Comparison of ENCODE assay signal across 30 mouse cellular contexts in the genomic region with DNA sequence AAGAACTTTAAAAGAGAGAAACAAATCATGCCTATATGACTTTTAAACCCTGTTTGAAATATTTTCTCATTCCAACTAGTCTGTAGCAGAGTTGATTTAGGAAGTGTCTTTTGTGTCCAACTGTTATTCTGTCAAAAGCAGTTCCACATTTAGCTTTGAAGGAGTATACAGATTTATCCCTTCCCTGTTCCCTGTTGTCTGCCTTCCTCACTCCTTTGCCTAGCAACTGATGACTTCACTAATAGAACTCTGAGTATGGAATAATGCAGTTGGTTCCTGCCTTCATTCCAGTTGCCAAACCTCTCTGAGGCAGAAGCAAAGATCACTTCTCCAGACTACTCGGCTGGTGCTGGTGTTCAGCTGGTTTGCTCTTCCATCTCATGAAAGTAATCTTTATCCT. TPM values are rescaled to one million over a fixed set of nuclear protein-coding genes. Genes with fewer than 3 reads are reported as not detected.
A peak's percentile ranks its signal among the peaks of the same experiment; 100 is the strongest.
DNase-seq lines count a peak whose midpoint lies in the region; ATAC-seq and TF ChIP-seq lines count a peak whose summit lies in the region.
"Had no signal": no experiment of that assay in that cellular context is flagged by ENCODE, and none has a peak within 500 bp of the region (broad histone marks: within the 10 kb centered on the region; RNA-seq: fewer than 3 reads in every experiment).

Prr32 (plus strand) TSS at position 301 of the 400 bp plus-strand sequence.

- H3K4me3 ChIP-seq in hindbrain, embryonic 14.5 days (replicated peaks; ENCODE audit: low read length) = no peak within 1 kb of the TSS
- no peak within 1 kb of the TSS for H3K4me3 ChIP-seq in hindbrain, embryonic 10.5 days
- H3K4me3 ChIP-seq in limb, embryonic 14.5 days (replicated peaks; ENCODE audit: low read length) = no peak within 1 kb of the TSS
- H3K4me3 ChIP-seq: heart, embryonic 13.5 days; liver, embryonic 15.5 days; stomach, embryonic 15.5 days had no signal

- no peaks in the 10 kb centered on the region for H3K9me3 ChIP-seq in hindbrain, embryonic 14.5 days (ENCODE audit: control insufficient read depth, low read length)
- H3K9me3 ChIP-seq in hindbrain, embryonic 10.5 days = no peaks in the 10 kb centered on the region
- no peaks in the 10 kb centered on the region for H3K9me3 ChIP-seq in limb, embryonic 14.5 days (ENCODE audit: control insufficient read depth, low read length)
- H3K9me3 ChIP-seq: heart, embryonic 13.5 days; liver, embryonic 15.5 days; stomach, embryonic 15.5 days had no signal

- H3K36me3 ChIP-seq in hindbrain, embryonic 14.5 days (replicated peaks; ENCODE audit: control insufficient read depth, insufficient read depth) = no peaks in the 10 kb centered on the region
- no peaks in the 10 kb centered on the region for H3K36me3 ChIP-seq in hindbrain, embryonic 10.5 days
- no peaks in the 10 kb centered on the region for H3K36me3 ChIP-seq in limb, embryonic 14.5 days (ENCODE audit: control insufficient read depth, insufficient read depth, low read length)
- H3K36me3 ChIP-seq: heart, embryonic 13.5 days; liver, embryonic 15.5 days; stomach, embryonic 15.5 days had no signal

- H3K4me2 ChIP-seq in hindbrain, embryonic 14.5 days (replicated peaks) = no peak within 1 kb of the TSS
- no peak within 1 kb of the TSS for H3K4me2 ChIP-seq in limb, embryonic 14.5 days (replicated peaks; ENCODE audit: low read depth, low read length, severe bottlenecking)
- H3K4me2 ChIP-seq: heart, embryonic 13.5 days; liver, embryonic 15.5 days; lung, embryonic 14.5 days; stomach, embryonic 15.5 days had no signal

- H3K27me3 ChIP-seq in hindbrain, embryonic 14.5 days (ENCODE audit: control insufficient read depth, insufficient read depth, low read length) = no peaks in the 10 kb centered on the region
- H3K27me3 ChIP-seq in hindbrain, embryonic 10.5 days (ENCODE audit: insufficient read depth, poor library complexity, severe bottlenecking) = no peaks in the 10 kb centered on the region
- no peaks in the 10 kb centered on the region for H3K27me3 ChIP-seq in limb, embryonic 14.5 days (ENCODE audit: control insufficient read depth, insufficient read depth, low read length)
- H3K27me3 ChIP-seq: CH12.LX; heart, embryonic 13.5 days; liver, embryonic 15.5 days; stomach, embryonic 15.5 days had no signal

- no peak for ATAC-seq in hindbrain, embryonic 14.5 days (ENCODE audit: low FRiP score)
- ATAC-seq in limb, embryonic 14.5 days (ENCODE audit: low FRiP score, low read depth) = no peak
- ATAC-seq: activated CD4-positive, CD25-positive, alpha-beta regulatory T cell, adult 4 months; forebrain, embryonic 16.5 days; intestine, postnatal 0 days; midbrain, embryonic 16.5 days had no signal

- TF ChIP-seq POLR2A in limb, embryonic 14.5 days (IDR thresholded peaks at IDR 0.05; ENCODE audit: borderline replicate concordance, extremely low read depth, insufficient read depth, insufficient read length) = no peak

- H3K27ac ChIP-seq in hindbrain, embryonic 14.5 days = no peak within 1 kb of the TSS
- no peak within 1 kb of the TSS for H3K27ac ChIP-seq in hindbrain, embryonic 10.5 days
- H3K27ac ChIP-seq in limb, embryonic 14.5 days (replicated peaks; ENCODE audit: low read depth, low read length) = no peak within 1 kb of the TSS
- H3K27ac ChIP-seq: heart, embryonic 13.5 days; liver, embryonic 15.5 days; stomach, embryonic 15.5 days had no signal

- H3K9ac ChIP-seq in hindbrain, embryonic 14.5 days = no peak within 1 kb of the TSS
- no peak within 1 kb of the TSS for H3K9ac ChIP-seq in limb, embryonic 14.5 days (ENCODE audit: low read depth, low read length, severe bottlenecking)
- H3K9ac ChIP-seq: heart, embryonic 13.5 days; liver, embryonic 15.5 days; lung, embryonic 14.5 days; stomach, embryonic 15.5 days had no signal

- H3K4me1 ChIP-seq in hindbrain, embryonic 14.5 days (replicated peaks; ENCODE audit: control insufficient read depth, insufficient read depth, low read length) = no peaks in the 10 kb centered on the region
- H3K4me1 ChIP-seq in hindbrain, embryonic 10.5 days (replicated peaks) = no peaks in the 10 kb centered on the region
- H3K4me1 ChIP-seq in limb, embryonic 14.5 days (ENCODE audit: control insufficient read depth, insufficient read depth, low read length) = no peaks in the 10 kb centered on the region
- H3K4me1 ChIP-seq: heart, embryonic 13.5 days; liver, embryonic 15.5 days; stomach, embryonic 15.5 days had no signal

- no peak for DNase-seq in hindbrain, embryonic 14.5 days (ENCODE audit: low spot score)
- no peak for DNase-seq in hindbrain, embryonic 10.5 days (ENCODE audit: low spot score)
- peak; percentile 1 for DNase-seq in 3T3-L1 (ENCODE audit: low read depth, low spot score)
- peak; percentile 1 for DNase-seq in brain, adult 2 months (ENCODE audit: low read depth, low spot score)
- DNase-seq in limb, embryonic 14.5 days (ENCODE audit: low spot score) = peak; percentile 4
- DNase-seq in adrenal gland, postnatal 14 days = no peak
- DNase-seq: adrenal gland, adult 8-10 months; cerebellum, adult 11-12 months; cerebellum, adult 9-11 months; gastrocnemius, postnatal 36 days; heart, postnatal 10 days; kidney, postnatal 25 days; lung, embryonic 14.5 days; lung, postnatal 14 days; right cerebral cortex, postnatal 25 days had no signal

- 76% methylated on average over 1 of the region's 1 CpGs for WGBS in hindbrain, embryonic 14.5 days
- 80% methylated on average over 1 of the region's 1 CpGs for WGBS in hindbrain, embryonic 10.5 days
- 55% methylated on average over 1 of the region's 1 CpGs for WGBS in limb, embryonic 14.5 days

RNA-seq across cellular contexts. Expression of gene Prr32, which starts in this region (rescaled TPM):
- polyA plus RNA-seq in hindbrain, embryonic 14.5 days (2014; fragmentation: Nextera tagmentation; extraction: Ambion mirVana) = 4.9 and 10.3 TPM in 2 replicates
- polyA plus RNA-seq in hindbrain, embryonic 10.5 days (2016; fragmentation: Nextera tagmentation; extraction: Ambion mirVana) = not detected in 2 replicates
- polyA plus RNA-seq in limb, embryonic 14.5 days (2012; rRNA removed) = 30.9 and 41.4 TPM in 2 replicates
- 23.2 and 32.8 TPM in 2 replicates for polyA plus RNA-seq in limb, embryonic 14.5 days (2014; fragmentation: Nextera tagmentation; extraction: Ambion mirVana)
- 0.45 TPM in 1 of 2 replicates, not detected in the other for total RNA-seq in adrenal gland, postnatal 14 days (2021)
- total RNA-seq: CH12.LX; common myeloid progenitor, adult 5-6 weeks; heart, adult 8-10 months; heart, postnatal 10 days; left cerebral cortex, postnatal 36 days; liver, adult 2 months; neutrophil, adult 5-6 weeks had no signal
- polyA plus RNA-seq: activated CD4-positive, CD25-positive, alpha-beta regulatory T cell, adult 4 months; C2C12; intestine, postnatal 0 days; kidney, embryonic 14.5 days; liver, adult 2 months; lung, embryonic 14.5 days had no signal

Comparison
In these comparisons a context has a peak if more than half of its experiments do, and no peak if none do; other contexts are left out.
1. DNase-seq: peak in 3T3-L1 (single experiment), brain, adult 2 months (single experiment) and limb, embryonic 14.5 days (single experiment); none in hindbrain, embryonic 14.5 days (single experiment), hindbrain, embryonic 10.5 days (single experiment) and adrenal gland, postnatal 14 days (single experiment).